Mouse (Mus musculus) brain, embryonic 14.5 days (tissue): Measurements from ENCODE around the gene Capn1.

Experiments
- CTCF ChIP-seq: fragments of 200-500 bp; IDR thresholded peaks from 2 replicates; pipeline ENCODE4 v1.5.1; 2012; ENCODE audit warnings: inconsistent platforms, mild to moderate bottlenecking, moderate library complexity, borderline replicate concordance; ENCODE audit not compliant: insufficient read depth, insufficient read length; ENCODE audit errors: extremely low read depth
- POLR2A ChIP-seq: fragments of 200-500 bp; IDR thresholded peaks from 2 replicates; pipeline ENCODE4 v1.6.1; 2012; ENCODE audit warnings: mild to moderate bottlenecking, inconsistent platforms, borderline replicate concordance; ENCODE audit not compliant: poor library complexity, insufficient read depth, insufficient read length, severe bottlenecking; ENCODE audit errors: extremely low read depth

DNA sequence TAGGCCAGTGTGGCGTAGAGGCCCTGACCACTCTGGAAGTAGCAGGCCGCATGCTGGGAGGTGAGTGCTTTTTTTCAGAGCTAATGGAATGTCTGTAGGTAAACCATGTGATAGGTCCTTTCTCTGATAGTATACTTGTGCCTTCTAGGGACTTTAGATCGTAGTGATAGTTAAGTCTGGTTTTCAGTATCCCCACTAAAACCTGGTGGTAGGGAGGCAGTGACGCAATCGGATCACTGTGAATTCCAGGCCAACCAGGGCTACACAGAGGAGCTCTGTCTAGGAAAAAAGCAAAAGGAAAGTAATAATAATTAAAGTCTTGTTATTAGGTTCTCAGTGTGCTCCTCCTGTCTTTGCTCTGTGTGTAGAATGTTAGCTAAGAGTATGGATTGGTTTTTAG is 42.8 kb upstream of the Capn1 start:
- no peak for TF ChIP-seq CTCF
- no peak for TF ChIP-seq POLR2A
